8 mouse cellular contexts compared by ENCODE assay signal in the genomic region with DNA sequence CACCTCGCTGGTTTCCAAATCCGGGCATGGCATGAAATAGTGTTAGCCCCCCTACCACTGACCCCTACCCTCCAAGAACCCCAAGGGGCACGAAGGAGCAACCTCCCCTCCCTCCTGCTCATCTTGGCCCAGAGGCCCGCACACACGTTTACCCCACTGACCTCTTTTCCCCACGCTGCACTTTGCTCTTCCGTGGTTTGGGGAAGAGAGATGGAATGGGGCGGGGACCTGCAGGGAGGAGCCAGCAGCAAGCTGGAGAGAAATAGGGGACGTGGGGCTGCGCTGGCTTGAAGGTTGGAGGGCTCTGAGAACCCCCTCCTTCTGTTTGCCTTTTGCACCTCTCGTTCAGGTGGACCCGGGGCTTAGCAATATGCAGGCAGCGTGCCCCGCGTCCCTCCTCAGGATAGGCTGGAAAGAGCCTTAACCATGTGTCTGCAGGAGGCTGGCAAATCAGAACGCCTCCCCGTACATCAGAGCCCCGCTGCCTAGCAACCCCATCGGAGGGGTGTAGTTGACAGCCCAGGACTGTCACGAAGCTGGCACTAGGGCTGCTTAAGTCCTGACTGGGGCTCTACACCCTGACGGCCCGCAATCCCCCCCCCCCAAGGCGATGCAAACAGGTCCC. TPM values are rescaled to one million over a fixed set of nuclear protein-coding genes. Genes with fewer than 3 reads are reported as not detected.
DNase-seq lines count a peak whose midpoint lies in the region; ATAC-seq lines count a peak whose summit lies in the region.

No protein-coding gene starts in this region.

- ATAC-seq in heart, embryonic 13.5 days (ENCODE audit: extremely low read depth, insufficient number of reproducible peaks, low FRiP score, low TSS enrichment) = no peak
- no peak; the same call in 1 of the 2 replicates for ATAC-seq in liver, embryonic 15.5 days (ENCODE audit: insufficient read depth)

- H3K9me3 ChIP-seq in heart, embryonic 13.5 days = no peaks in the 10 kb centered on the region
- no peaks in the 10 kb centered on the region for H3K9me3 ChIP-seq in liver, embryonic 15.5 days (replicated peaks)

- H3K36me3 ChIP-seq in heart, embryonic 13.5 days = peaks cover 15% of the 10 kb centered on the region
- H3K36me3 ChIP-seq in liver, embryonic 15.5 days (replicated peaks) = no peaks in the 10 kb centered on the region

- H3K4me3 ChIP-seq in heart, embryonic 13.5 days = peak overlapping the region; percentile 57
- no peak overlapping the region for H3K4me3 ChIP-seq in liver, embryonic 15.5 days (replicated peaks)

- 27% methylated on average over 23 of the region's 23 CpGs for WGBS in heart, embryonic 13.5 days
- 42% methylated on average over 23 of the region's 23 CpGs for WGBS in liver, embryonic 15.5 days (ENCODE audit: insufficient replicate concordance)

- no peak for DNase-seq in heart, adult 9 months (ENCODE audit: low spot score in 2 of 2)
- DNase-seq in cerebellum, adult 9-11 months = peak; percentile 61
- DNase-seq in frontal cortex, postnatal 14 days (ENCODE audit: low spot score in 2 of 2) = peak; percentile 44 to 53
- peak; percentile 45 for DNase-seq in kidney, postnatal 14 days
- DNase-seq in right cerebral cortex, adult 18-20 months = peak; percentile 68
- DNase-seq in ovary, postnatal 14 days (ENCODE audit: low spot score) = no peak

- H3K27me3 ChIP-seq in heart, embryonic 13.5 days (replicated peaks) = peaks cover 48% of the 10 kb centered on the region
- H3K27me3 ChIP-seq in liver, embryonic 15.5 days = peaks cover 64% of the 10 kb centered on the region

- H3K4me1 ChIP-seq in heart, embryonic 13.5 days = peaks cover 27% of the 10 kb centered on the region
- H3K4me1 ChIP-seq in liver, embryonic 15.5 days (replicated peaks) = peaks cover 26% of the 10 kb centered on the region

- peak overlapping the region; percentile 84; the same call in 1 of the 2 replicates for H3K27ac ChIP-seq in heart, embryonic 13.5 days (replicated peaks)
- H3K27ac ChIP-seq in liver, embryonic 15.5 days (replicated peaks) = no peak overlapping the region

- peak overlapping the region; percentile 75 for H3K4me2 ChIP-seq in heart, embryonic 13.5 days
- H3K4me2 ChIP-seq in liver, embryonic 15.5 days = peak overlapping the region; percentile 72

- peak overlapping the region; percentile 81 for H3K9ac ChIP-seq in heart, embryonic 13.5 days
- no peak overlapping the region for H3K9ac ChIP-seq in liver, embryonic 15.5 days

RNA-seq across cellular contexts. Expression of a gene that starts 39.2 kb away (rescaled TPM):
- 26.3 and 28.2 TPM in 2 replicates for polyA plus RNA-seq in heart, embryonic 13.5 days (2015; fragmentation: Nextera tagmentation; extraction: Ambion mirVana)
- polyA plus RNA-seq in liver, embryonic 15.5 days (2015; fragmentation: Nextera tagmentation; extraction: Ambion mirVana) = 15.0 and 15.6 TPM in 2 replicates

Comparison
In these comparisons a context has a peak if more than half of its experiments do, and no peak if none do; other contexts are left out.
1. DNase-seq: peak in cerebellum, adult 9-11 months (single experiment), frontal cortex, postnatal 14 days (2 of 2), kidney, postnatal 14 days (single experiment) and right cerebral cortex, adult 18-20 months (single experiment); none in heart, adult 9 months (0 of 2) and ovary, postnatal 14 days (single experiment).